Mouse (Mus musculus) bone marrow macrophage, adult 2 months (primary cell): Measurements from ENCODE around the gene Grik4. TPM values are rescaled to one million over a fixed set of nuclear protein-coding genes. Genes with fewer than 3 reads are reported as not detected.

Source experiments
- H3K27ac ChIP-seq: 2 replicates; pipeline ENCODE4 v1.5.1; 2012; ENCODE audit warnings: low read depth, low read length; ENCODE audit not compliant: insufficient read depth
- H3K4me1 ChIP-seq: 2 replicates; pipeline ENCODE4 v1.6.1; 2012; ENCODE audit warnings: low read length; ENCODE audit not compliant: control insufficient read depth, insufficient read depth
- H3K4me3 ChIP-seq: 2 replicates; pipeline ENCODE4 v1.5.1; 2012; ENCODE audit warnings: mild to moderate bottlenecking, low read length, moderate library complexity; ENCODE audit not compliant: insufficient read depth
- CTCF ChIP-seq: IDR thresholded peaks from 2 replicates; pipeline ENCODE4 v1.5.1; 2012; ENCODE audit warnings: low read depth, mild to moderate bottlenecking, low read length, moderate library complexity
- POLR2A ChIP-seq: IDR thresholded peaks from 2 replicates; pipeline ENCODE4 v1.6.1; 2012; ENCODE audit warnings: mild to moderate bottlenecking, low read depth, low read length, borderline replicate concordance
- polyA plus RNA-seq: library from polyadenylated mRNA; stranded (reverse); fragments of >200 nt; gene quantifications from 2 replicates; pipeline ENCODE4 v1.2.4, GENCODE M21; 2012; ENCODE audit not compliant: missing spikeins, insufficient read depth, insufficient read length

The Grik4 gene
- polyA plus RNA-seq, 1 experiment = 0.12 TPM

GRCm38 (mm10) chr9:42945174-42945573 is 881 bp upstream of the Grik4 start:
- H3K27ac ChIP-seq = no peak overlapping the region
- no peak for TF ChIP-seq POLR2A
- peaks cover 4% of the 10 kb centered on the region; the same call in 1 of the 2 replicates for H3K4me1 ChIP-seq
- H3K4me3 ChIP-seq = peak overlapping the region; percentile 48; the same call in 1 of the 2 replicates

DNA sequence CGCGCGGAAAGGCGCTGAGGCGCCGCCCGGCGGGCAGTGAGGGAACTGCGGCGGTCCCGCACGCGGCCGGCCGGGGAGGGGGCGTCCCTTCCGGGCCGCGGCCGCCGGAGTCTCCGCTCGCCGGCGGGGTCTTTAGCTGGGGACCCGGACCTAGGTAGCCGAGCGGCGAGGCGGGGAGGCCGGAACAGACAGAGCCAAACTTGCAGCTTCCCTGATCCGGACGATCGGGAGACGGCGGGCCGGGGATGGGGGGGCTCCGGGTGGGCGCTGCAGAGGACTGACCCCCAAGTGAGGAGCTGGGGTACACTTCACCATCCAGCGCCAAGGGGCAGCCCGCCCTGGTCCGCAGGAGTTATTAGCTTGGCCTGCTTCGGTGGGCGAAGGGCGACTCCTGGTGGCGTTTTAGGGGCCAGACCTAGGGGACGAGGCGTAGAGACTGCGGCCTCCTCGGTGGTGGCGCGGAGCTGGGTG is 278 bp upstream of the Grik4 start:
- H3K4me3 ChIP-seq = peak overlapping the region; percentile 48
- no peak overlapping the region for H3K27ac ChIP-seq
- H3K4me1 ChIP-seq = peaks cover 4% of the 10 kb centered on the region; the same call in 1 of the 2 replicates
- TF ChIP-seq POLR2A (no peak), CTCF (peak; percentile 58)

DNA sequence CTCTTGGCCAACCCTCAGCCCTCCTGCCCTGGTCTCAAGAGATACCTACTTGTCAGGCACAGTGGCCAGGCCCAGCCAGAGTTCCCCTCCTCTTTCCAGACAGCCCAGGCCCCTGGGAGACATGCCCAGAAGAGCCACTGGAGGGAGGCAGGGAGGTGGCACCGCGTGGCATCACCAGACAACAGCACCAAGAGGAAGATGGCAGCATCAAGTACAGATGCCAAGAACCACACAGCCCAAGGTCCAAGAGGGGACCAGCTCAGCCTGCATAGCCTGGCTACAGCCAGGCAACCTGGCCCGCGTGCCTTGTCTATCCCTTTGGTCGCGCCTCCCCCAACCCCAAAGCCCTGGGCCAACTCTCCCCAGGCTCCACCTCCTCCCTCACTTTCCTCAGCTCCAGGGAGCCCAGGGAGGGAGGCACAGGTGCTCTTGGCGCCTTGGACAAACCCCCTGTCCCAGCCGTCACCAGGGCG is 1.2 kb downstream of the Grik4 start:
- TF ChIP-seq CTCF (no peak), POLR2A (no peak)
- no peak overlapping the region for H3K27ac ChIP-seq
- H3K4me1 ChIP-seq = peaks cover 4% of the 10 kb centered on the region; the same call in 1 of the 2 replicates
- H3K4me3 ChIP-seq = no peak overlapping the region

GRCm38 (mm10) chr9:42942148-42942547 is 2.1 kb downstream of the Grik4 start:
- no peak overlapping the region for H3K27ac ChIP-seq
- H3K4me3 ChIP-seq = no peak overlapping the region
- H3K4me1 ChIP-seq = peaks cover 4% of the 10 kb centered on the region; the same call in 1 of the 2 replicates
- TF ChIP-seq POLR2A (no peak), CTCF (no peak)

GRCm38 (mm10) chr9:42932146-42932545 is 12.1 kb downstream of the Grik4 start:
- Histone ChIP-seq H3K4me1 (no peaks in the 10 kb centered on the region), H3K4me3 (no peak overlapping the region), H3K27ac (no peak overlapping the region)
- TF ChIP-seq CTCF (no peak), POLR2A (no peak)

- H3K27ac ChIP-seq = no peak overlapping the region
- no peaks in the 10 kb centered on the region for H3K4me1 ChIP-seq
- TF ChIP-seq POLR2A (no peak), CTCF (no peak)
- H3K4me3 ChIP-seq = no peak overlapping the region
Measured at GRCm38 (mm10) chr9:42927498-42927897, 16.8 kb downstream of the Grik4 start.

- Histone ChIP-seq H3K4me1 (no peaks in the 10 kb centered on the region), H3K4me3 (no peak overlapping the region), H3K27ac (no peak overlapping the region)
- TF ChIP-seq CTCF (no peak), POLR2A (no peak)
Measured at GRCm38 (mm10) chr9:42926564-42926963, 17.7 kb downstream of the Grik4 start.

GRCm38 (mm10) chr9:42921830-42922229 is 22.5 kb downstream of the Grik4 start:
- H3K4me1 ChIP-seq = no peaks in the 10 kb centered on the region
- no peak overlapping the region for H3K4me3 ChIP-seq
- no peak for TF ChIP-seq POLR2A
- TF ChIP-seq CTCF = no peak
- no peak overlapping the region for H3K27ac ChIP-seq

GRCm38 (mm10) chr9:42920190-42920589 is 24.1 kb downstream of the Grik4 start:
- TF ChIP-seq POLR2A = no peak
- no peak for TF ChIP-seq CTCF

GRCm38 (mm10) chr9:42917911-42918310 is 26.4 kb downstream of the Grik4 start:
- Histone ChIP-seq H3K4me3 (no peak overlapping the region), H3K4me1 (no peaks in the 10 kb centered on the region), H3K27ac (no peak overlapping the region)
- TF ChIP-seq POLR2A (no peak), CTCF (no peak)

More at GRCm38 (mm10) chr9:42920190-42920589, 24.1 kb downstream of the Grik4 start:
- H3K4me1 ChIP-seq = no peaks in the 10 kb centered on the region
- H3K4me3 ChIP-seq = no peak overlapping the region
- no peak overlapping the region for H3K27ac ChIP-seq
